Mouse (Mus musculus): ENCODE measurements around the gene Rtkn. TPM values are rescaled to one million over a fixed set of nuclear protein-coding genes. Genes with fewer than 3 reads are reported as not detected.

Gene Rtkn
- total and polyA plus RNA-seq, 3 experiments, result 0.47 to 1.3 (median 0.68) TPM

GRCm38 (mm10) chr6:83132176-83132919 is 2.9 kb upstream of the Rtkn start:
- Histone ChIP-seq H3K9ac (ENCODE audit: insufficient read depth, low read depth) (no peak overlapping the region), H3K27me3 (replicated peaks) (no peaks in the 10 kb centered on the region), H3K79me2 (replicated peaks; ENCODE audit: control insufficient read depth, extremely low read depth, insufficient read depth, poor library complexity, severe bottlenecking) (no peaks in the 10 kb centered on the region), H3K4me2 (ENCODE audit: insufficient read depth, low read depth, poor library complexity, severe bottlenecking) (no peak overlapping the region), H3K4me3 (replicated peaks in 1 of 3; ENCODE audit: low read depth in 2 of 3, low read length in 2 of 3, poor library complexity in 1 of 3) (no peak overlapping the region), H3K27ac (ENCODE audit: insufficient read depth, low read depth) (no peak overlapping the region), H3K36me3 (replicated peaks in 1 of 2; ENCODE audit: control insufficient read depth in 1 of 2, insufficient read depth in 1 of 2, low read length in 1 of 2) (no peaks in the 10 kb centered on the region), H3K4me1 (ENCODE audit: control insufficient read depth in 1 of 2, insufficient read depth in 2 of 2) (peaks cover 1 to 23% of the 10 kb centered on the region in 2 experiments; a peak in 3 of 4 replicates), H3K9me3 (replicated peaks; ENCODE audit: low read length) (no peaks in the 10 kb centered on the region)
- dilution Hi-C loops (cut with MboI; ENCODE audit: extremely low pct_ligation_motif_present, extremely low pct_unique_long_range_greater_than_20kb, low sequenced_read_pairs) (no loop called here), in situ Hi-C loops (cut with MboI; ENCODE audit: low pct_ligation_motif_present, low pct_unique_long_range_greater_than_20kb, low sequenced_read_pairs) (no loop called here)
- DNase-seq (ENCODE audit: extremely low read depth), result no peak
- TF ChIP-seq PAX5 (IDR thresholded peaks at IDR 0.05; ENCODE audit: low read length), result no peak
- TF ChIP-seq CHD1 (IDR thresholded peaks at IDR 0.05; ENCODE audit: low read depth, low read length), result no peak
- TF ChIP-seq CTCF (conservative IDR thresholded peaks at IDR 0.05 in 1 of 2, IDR thresholded peaks at IDR 0.05 in 1 of 2; ENCODE audit: low read depth in 2 of 2, low read length in 2 of 2), result no peak
- no peak for TF ChIP-seq ETS1 (conservative IDR thresholded peaks at IDR 0.05; ENCODE audit: low read depth, low read length)

DNA sequence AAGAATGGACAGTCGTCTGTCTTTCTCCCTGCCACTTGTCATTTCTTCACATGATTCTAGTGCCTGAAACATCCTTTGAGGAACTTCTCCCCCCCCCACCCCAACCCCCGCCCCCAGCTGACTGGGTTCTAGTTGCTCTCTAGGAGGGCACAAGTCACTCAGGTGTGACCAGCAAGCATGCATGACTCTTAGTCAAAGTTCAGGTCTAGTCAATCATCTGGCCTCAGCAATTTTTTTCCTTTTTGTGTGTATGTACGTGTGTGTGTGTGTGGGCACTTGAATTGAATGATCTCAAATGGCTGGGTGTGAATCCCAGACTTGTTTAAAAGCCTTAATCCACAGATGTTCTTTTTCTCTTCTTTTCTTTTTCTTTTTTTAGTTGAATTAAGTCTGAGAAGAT is 1.0 kb upstream of the Rtkn start:
- Histone ChIP-seq H3K79me2 (replicated peaks; ENCODE audit: control insufficient read depth, extremely low read depth, insufficient read depth, poor library complexity, severe bottlenecking) (no peaks in the 10 kb centered on the region), H3K4me3 (replicated peaks in 1 of 3; ENCODE audit: low read depth in 2 of 3, low read length in 2 of 3, poor library complexity in 1 of 3) (no peak overlapping the region), H3K36me3 (replicated peaks in 1 of 2; ENCODE audit: control insufficient read depth in 1 of 2, insufficient read depth in 1 of 2, low read length in 1 of 2) (no peaks in the 10 kb centered on the region), H3K4me1 (ENCODE audit: control insufficient read depth in 1 of 2, insufficient read depth in 2 of 2) (peaks cover 7 to 31% of the 10 kb centered on the region in 2 experiments; a peak in 3 of 4 replicates), H3K4me2 (ENCODE audit: insufficient read depth, low read depth, poor library complexity, severe bottlenecking) (no peak overlapping the region), H3K27me3 (replicated peaks) (no peaks in the 10 kb centered on the region), H3K27ac (ENCODE audit: insufficient read depth, low read depth) (no peak overlapping the region), H3K9ac (ENCODE audit: insufficient read depth, low read depth) (no peak overlapping the region), H3K9me3 (replicated peaks; ENCODE audit: low read length) (no peaks in the 10 kb centered on the region)
- TF ChIP-seq ZNF384 (IDR thresholded peaks at IDR 0.05; ENCODE audit: low read depth, low read length), result 0 out of 2 replicates have a peak, but pooled peaks have one; percentile 39
- TF ChIP-seq ZKSCAN1 (IDR thresholded peaks at IDR 0.05; ENCODE audit: borderline replicate concordance, low read depth, low read length), result no peak
- TF ChIP-seq NRF1 (IDR thresholded peaks at IDR 0.05; ENCODE audit: low read depth, low read length), result no peak
- DNase-seq (ENCODE audit: extremely low read depth), result no peak
- in situ Hi-C loops (cut with MboI; ENCODE audit: low pct_ligation_motif_present, low pct_unique_long_range_greater_than_20kb, low sequenced_read_pairs), result no loop called here
- dilution Hi-C loops (cut with MboI; ENCODE audit: extremely low pct_ligation_motif_present, extremely low pct_unique_long_range_greater_than_20kb, low sequenced_read_pairs), result no loop called here

GRCm38 (mm10) chr6:83135571-83136161 is 403 bp downstream of the Rtkn start:
- Histone ChIP-seq H3K9ac (ENCODE audit: insufficient read depth, low read depth) (no peak overlapping the region), H3K79me2 (replicated peaks; ENCODE audit: control insufficient read depth, extremely low read depth, insufficient read depth, poor library complexity, severe bottlenecking) (no peaks in the 10 kb centered on the region), H3K36me3 (replicated peaks in 1 of 2; ENCODE audit: control insufficient read depth in 1 of 2, insufficient read depth in 1 of 2, low read length in 1 of 2) (no peaks in the 10 kb centered on the region), H3K4me1 (ENCODE audit: control insufficient read depth in 1 of 2, insufficient read depth in 2 of 2) (peaks cover 7 to 31% of the 10 kb centered on the region in 2 experiments; a peak in 3 of 4 replicates), H3K4me2 (ENCODE audit: insufficient read depth, low read depth, poor library complexity, severe bottlenecking) (no peak overlapping the region), H3K4me3 (replicated peaks in 1 of 3; ENCODE audit: low read depth in 2 of 3, low read length in 2 of 3, poor library complexity in 1 of 3) (no peak overlapping the region), H3K9me3 (replicated peaks; ENCODE audit: low read length) (no peaks in the 10 kb centered on the region), H3K27ac (ENCODE audit: insufficient read depth, low read depth) (no peak overlapping the region), H3K27me3 (replicated peaks) (peaks cover 2% of the 10 kb centered on the region)
- no peak for DNase-seq (ENCODE audit: extremely low read depth)
- TF ChIP-seq RCOR1 (conservative IDR thresholded peaks at IDR 0.05; ENCODE audit: low read depth, low read length) (no peak), USF1 (IDR thresholded peaks at IDR 0.05; ENCODE audit: low read depth, low read length) (no peak), KAT2A (IDR thresholded peaks at IDR 0.05; ENCODE audit: insufficient replicate concordance, low read length) (no peak), ELF1 (IDR thresholded peaks at IDR 0.05; ENCODE audit: low read depth, low read length) (no peak), TCF12 (IDR thresholded peaks at IDR 0.05; ENCODE audit: low read depth, low read length) (no peak), NRF1 (IDR thresholded peaks at IDR 0.05; ENCODE audit: low read depth, low read length) (no peak), CHD1 (IDR thresholded peaks at IDR 0.05; ENCODE audit: low read depth, low read length) (no peak), CTCF (conservative IDR thresholded peaks at IDR 0.05 in 1 of 2, IDR thresholded peaks at IDR 0.05 in 1 of 2; ENCODE audit: low read depth in 2 of 2, low read length in 2 of 2) (no peak), SIN3A (IDR thresholded peaks at IDR 0.05; ENCODE audit: low read length) (no peak), JUN (IDR thresholded peaks at IDR 0.05; ENCODE audit: insufficient read depth, low read depth, low read length) (no peak), MAX (IDR thresholded peaks at IDR 0.05; ENCODE audit: low read length) (no peak), MAZ (IDR thresholded peaks at IDR 0.05; ENCODE audit: low read depth, low read length) (no peak), ZMIZ1 (IDR thresholded peaks at IDR 0.05; ENCODE audit: low read depth, low read length) (no peak), UBTF (IDR thresholded peaks at IDR 0.05; ENCODE audit: low read depth, low read length) (no peak), TBP (conservative IDR thresholded peaks at IDR 0.05; ENCODE audit: low read depth, low read length) (no peak), MAFK (IDR thresholded peaks at IDR 0.05; ENCODE audit: insufficient replicate concordance, low read length) (no peak), MEF2A (IDR thresholded peaks at IDR 0.05; ENCODE audit: borderline replicate concordance, low read depth, low read length) (no peak)
- in situ Hi-C loops (cut with MboI; ENCODE audit: low pct_ligation_motif_present, low pct_unique_long_range_greater_than_20kb, low sequenced_read_pairs), result no loop called here
- dilution Hi-C loops (cut with MboI; ENCODE audit: extremely low pct_ligation_motif_present, extremely low pct_unique_long_range_greater_than_20kb, low sequenced_read_pairs), result no loop called here

All from CH12.LX (cell line).